Comparison of ENCODE assay signal across 9 mouse cellular contexts in genomic region chr2:157292093-157292492, GRCm38 (mm10). TPM values are rescaled to one million over a fixed set of nuclear protein-coding genes. Genes with fewer than 3 reads are reported as not detected.
DNase-seq lines count a peak whose midpoint lies in the region; ATAC-seq and TF ChIP-seq lines count a peak whose summit lies in the region.
"Had no signal": no experiment of that assay in that cellular context is flagged by ENCODE, and none has a peak within 500 bp of the region (broad histone marks: within the 10 kb centered on the region; RNA-seq: fewer than 3 reads in every experiment).

No protein-coding gene starts in this region.

- no peak overlapping the region for H3K4me3 ChIP-seq in embryonic fibroblast, embryonic 13.5 days (ENCODE audit: insufficient read depth, low read length)
- H3K4me3 ChIP-seq in lung, adult 2 months (replicated peaks; ENCODE audit: extremely low read depth, low read depth, low read length), result no peak overlapping the region

- TF ChIP-seq POLR2A in embryonic fibroblast, embryonic 13.5 days (IDR thresholded peaks at IDR 0.05; ENCODE audit: low read depth, low read length), result no peak
- TF ChIP-seq POLR2A in lung, adult 2 months (IDR thresholded peaks at IDR 0.05; ENCODE audit: borderline replicate concordance, extremely low read depth, low read depth, low read length), result no peak

- H3K4me1 ChIP-seq in embryonic fibroblast, embryonic 13.5 days (ENCODE audit: control insufficient read depth, insufficient read depth, low read length), result no peaks in the 10 kb centered on the region; the same call in 1 of the 2 replicates
- H3K4me1 ChIP-seq in lung, adult 2 months (ENCODE audit: control insufficient read depth, insufficient read depth, low read length), result no peaks in the 10 kb centered on the region; the same call in 1 of the 2 replicates

- no peak for ATAC-seq in inflammation-experienced regulatory T-cells, adult 6 months

- peak; percentile 55 for DNase-seq in ovary, postnatal 10 days (ENCODE audit: low spot score)
- DNase-seq in ovary, adult 18-20 months (ENCODE audit: low spot score), result no peak
- DNase-seq in adrenal gland, postnatal 4 days (ENCODE audit: low spot score in 2 of 2), result peak; percentile 30 to 41
- DNase-seq in kidney, postnatal 14 days, result peak; percentile 81
- DNase-seq in lung, adult 2 months, result peak; percentile 65
- peak; percentile 90 for DNase-seq in right cerebral cortex, postnatal 4 days

- H3K27ac ChIP-seq in embryonic fibroblast, embryonic 13.5 days (ENCODE audit: insufficient read depth, low read length), result no peak overlapping the region

- WGBS in lung, adult 2 months, result 8% methylated on average over 2 of the region's 2 CpGs

- peak; percentile 71 for TF ChIP-seq CTCF in embryonic fibroblast, embryonic 13.5 days (IDR thresholded peaks at IDR 0.05; ENCODE audit: borderline replicate concordance, insufficient read depth, low read length)
- TF ChIP-seq CTCF in lung, adult 2 months (IDR thresholded peaks at IDR 0.05; ENCODE audit: insufficient read depth, low read length), result peak; percentile 85

RNA-seq across cellular contexts. Expression of gene Mroh8, which starts 12.7 kb away (rescaled TPM):
- total RNA-seq in adrenal gland, postnatal 4 days (2021), result under 1 TPM; 0.65 to 0.76 TPM
- not detected in 2 replicates for polyA plus RNA-seq in embryonic fibroblast, embryonic 13.5 days (2011; ENCODE audit: insufficient read length, low read depth, missing spikeins)
- polyA plus RNA-seq in lung, adult 2 months (2012; rRNA removed), result 0.17 and 0.18 TPM in 2 replicates
- under 1 TPM in 1 of 3 experiments, not detected in 2; 0.09 TPM for polyA plus RNA-seq in inflammation-experienced regulatory T-cells, adult 6 months (2017; shearing (Covaris generic))

RNA-seq across cellular contexts. Expression of gene Rpn2, which starts 13.3 kb away (rescaled TPM):
- total RNA-seq in adrenal gland, postnatal 4 days (2021), result 100 to 1,000 TPM; 237 to 244 TPM
- 358 and 394 TPM in 2 replicates for polyA plus RNA-seq in embryonic fibroblast, embryonic 13.5 days (2011; ENCODE audit: insufficient read length, low read depth, missing spikeins)
- polyA plus RNA-seq in lung, adult 2 months (2012; rRNA removed), result 179 and 205 TPM in 2 replicates
- polyA plus RNA-seq in inflammation-experienced regulatory T-cells, adult 6 months (2017; shearing (Covaris generic)), result 100 to 1,000 TPM; 197 to 242 (median 205) TPM

RNA-seq across cellular contexts. Expression of gene Ghrh, which starts 55.2 kb away (rescaled TPM):
- total RNA-seq in adrenal gland, postnatal 4 days (2021), result not detected
- not detected in 2 replicates for polyA plus RNA-seq in embryonic fibroblast, embryonic 13.5 days (2011; ENCODE audit: insufficient read length, low read depth, missing spikeins)
- not detected in 2 replicates for polyA plus RNA-seq in lung, adult 2 months (2012; rRNA removed)
- not detected for polyA plus RNA-seq in inflammation-experienced regulatory T-cells, adult 6 months (2017; shearing (Covaris generic))
- total RNA-seq: hematopoietic stem cell, adult 5-6 weeks had no signal
